In the genomic region with DNA sequence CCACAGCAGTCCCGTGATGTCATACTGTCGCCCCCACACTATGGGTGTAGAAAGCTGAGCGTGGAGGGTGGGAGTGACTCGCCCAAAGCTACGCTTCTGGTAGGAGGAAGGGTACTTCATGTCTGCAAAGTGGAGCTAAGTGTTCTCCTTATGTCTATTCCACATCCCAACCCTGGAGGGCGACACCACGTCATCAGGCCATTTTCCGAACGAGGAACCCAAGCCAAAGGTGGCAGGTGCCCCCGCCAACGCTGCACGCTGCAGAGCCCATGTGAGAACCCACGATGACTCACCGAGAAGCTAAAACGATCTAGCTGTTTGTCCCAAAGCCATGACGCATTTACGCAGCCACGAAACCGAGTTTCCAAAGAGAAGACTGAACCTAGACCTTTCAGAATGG, we compare ENCODE assay signal across 8 mouse cellular contexts. TPM values are rescaled to one million over a fixed set of nuclear protein-coding genes. Genes with fewer than 3 reads are reported as not detected.
DNase-seq lines count a peak whose midpoint lies in the region; ATAC-seq lines count a peak whose summit lies in the region.

No protein-coding gene starts in this region.

- no peak for DNase-seq in forebrain, embryonic 11.5 days (ENCODE audit: low spot score)
- peak; percentile 86 for DNase-seq in CD4-positive, CD25-positive, alpha-beta regulatory T cell, adult 2 months (ENCODE audit: low read depth, low spot score)
- DNase-seq in cerebellum, postnatal 36 days = peak; percentile 41 to 51
- no peak for DNase-seq in intestine, embryonic 14.5 days (ENCODE audit: low spot score)
- DNase-seq in urinary bladder, postnatal 25 days (ENCODE audit: low spot score) = no peak

- H3K4me2 ChIP-seq in forebrain, embryonic 12.5 days = peak overlapping the region; percentile 8; the same call in 1 of the 2 replicates
- H3K4me2 ChIP-seq in forebrain, embryonic 11.5 days (ENCODE audit: low read depth, low read length, severe bottlenecking) = no peak overlapping the region
- H3K4me2 ChIP-seq in intestine, embryonic 14.5 days (ENCODE audit: low read length) = peak overlapping the region; percentile 43
- H3K4me2 ChIP-seq in liver, embryonic 16.5 days (ENCODE audit: low read depth, low read length) = peak overlapping the region; percentile 35; the same call in 1 of the 2 replicates
- peak overlapping the region; percentile 41 for H3K4me2 ChIP-seq in stomach, embryonic 14.5 days (replicated peaks; ENCODE audit: low read depth, low read length)

- no peak overlapping the region for H3K27ac ChIP-seq in forebrain, embryonic 12.5 days
- no peak overlapping the region for H3K27ac ChIP-seq in forebrain, embryonic 11.5 days (ENCODE audit: low read depth, low read length)
- no peak overlapping the region for H3K27ac ChIP-seq in intestine, embryonic 14.5 days (ENCODE audit: low read depth)
- no peak overlapping the region for H3K27ac ChIP-seq in liver, embryonic 16.5 days (ENCODE audit: low read length)
- H3K27ac ChIP-seq in stomach, embryonic 14.5 days (ENCODE audit: low read length) = no peak overlapping the region

- ATAC-seq in forebrain, embryonic 12.5 days (ENCODE audit: low FRiP score) = no peak
- no peak for ATAC-seq in forebrain, embryonic 11.5 days (replicated peaks; ENCODE audit: low FRiP score)
- no peak; the same call in 1 of the 2 replicates for ATAC-seq in intestine, embryonic 14.5 days (replicated peaks; ENCODE audit: low FRiP score, low TSS enrichment, low read depth)
- no peak for ATAC-seq in liver, embryonic 16.5 days (ENCODE audit: low read depth)
- ATAC-seq in stomach, embryonic 14.5 days (ENCODE audit: insufficient number of reproducible peaks, insufficient read depth, low FRiP score, low read depth) = no peak

- peaks cover 18% of the 10 kb centered on the region for H3K27me3 ChIP-seq in forebrain, embryonic 12.5 days
- no peaks in the 10 kb centered on the region for H3K27me3 ChIP-seq in forebrain, embryonic 11.5 days (ENCODE audit: control insufficient read depth, insufficient read depth, low read length)
- no peaks in the 10 kb centered on the region for H3K27me3 ChIP-seq in intestine, embryonic 14.5 days (replicated peaks; ENCODE audit: control insufficient read depth, insufficient read depth, low read length)
- no peaks in the 10 kb centered on the region for H3K27me3 ChIP-seq in liver, embryonic 16.5 days (ENCODE audit: control insufficient read depth, insufficient read depth, low read depth, low read length)
- no peaks in the 10 kb centered on the region for H3K27me3 ChIP-seq in stomach, embryonic 14.5 days (ENCODE audit: control insufficient read depth, insufficient read depth, low read length)

- 33% methylated on average over 19 of the region's 19 CpGs for WGBS in forebrain, embryonic 12.5 days
- whole genome bisulfite sequencing in forebrain, embryonic 11.5 days = 33% methylated on average over 19 of the region's 19 CpGs
- 32% methylated on average over 19 of the region's 19 CpGs for WGBS in intestine, embryonic 14.5 days
- WGBS in liver, embryonic 16.5 days (ENCODE audit: insufficient replicate concordance) = 21% methylated on average over 19 of the region's 19 CpGs
- WGBS in stomach, embryonic 14.5 days = 43% methylated on average over 19 of the region's 19 CpGs

- no peaks in the 10 kb centered on the region for H3K36me3 ChIP-seq in forebrain, embryonic 12.5 days (replicated peaks)
- no peaks in the 10 kb centered on the region for H3K36me3 ChIP-seq in forebrain, embryonic 11.5 days (ENCODE audit: control insufficient read depth, insufficient read depth, low read length)
- no peaks in the 10 kb centered on the region for H3K36me3 ChIP-seq in intestine, embryonic 14.5 days (ENCODE audit: control insufficient read depth, insufficient read depth, low read length)
- H3K36me3 ChIP-seq in liver, embryonic 16.5 days (ENCODE audit: control insufficient read depth, insufficient read depth) = no peaks in the 10 kb centered on the region
- no peaks in the 10 kb centered on the region for H3K36me3 ChIP-seq in stomach, embryonic 14.5 days (ENCODE audit: control insufficient read depth, insufficient read depth, low read length)

- no peak overlapping the region for H3K4me3 ChIP-seq in forebrain, embryonic 12.5 days (replicated peaks)
- H3K4me3 ChIP-seq in forebrain, embryonic 11.5 days (ENCODE audit: low read depth, low read length) = no peak overlapping the region
- peak overlapping the region; percentile 20; the same call in 1 of the 2 replicates for H3K4me3 ChIP-seq in intestine, embryonic 14.5 days (ENCODE audit: low read depth, low read length)
- peak overlapping the region; percentile 1; the same call in 1 of the 2 replicates for H3K4me3 ChIP-seq in liver, embryonic 16.5 days (ENCODE audit: low read depth, low read length)
- peak overlapping the region; percentile 14 for H3K4me3 ChIP-seq in stomach, embryonic 14.5 days (ENCODE audit: low read depth, low read length)

- H3K9ac ChIP-seq in forebrain, embryonic 12.5 days = no peak overlapping the region
- H3K9ac ChIP-seq in forebrain, embryonic 11.5 days (ENCODE audit: low read length) = no peak overlapping the region
- no peak overlapping the region for H3K9ac ChIP-seq in intestine, embryonic 14.5 days (ENCODE audit: low read length)
- no peak overlapping the region for H3K9ac ChIP-seq in liver, embryonic 16.5 days (ENCODE audit: low read depth, low read length)
- no peak overlapping the region for H3K9ac ChIP-seq in stomach, embryonic 14.5 days (replicated peaks; ENCODE audit: low read depth, low read length)

- no peaks in the 10 kb centered on the region for H3K4me1 ChIP-seq in forebrain, embryonic 12.5 days
- no peaks in the 10 kb centered on the region for H3K4me1 ChIP-seq in forebrain, embryonic 11.5 days (replicated peaks; ENCODE audit: control insufficient read depth, insufficient read depth, low read length)
- H3K4me1 ChIP-seq in intestine, embryonic 14.5 days (replicated peaks; ENCODE audit: control insufficient read depth, insufficient read depth, low read length) = 0 out of 2 replicates have a peak, but pooled peaks cover 4% of the 10 kb centered on the region
- no peaks in the 10 kb centered on the region for H3K4me1 ChIP-seq in liver, embryonic 16.5 days (ENCODE audit: control insufficient read depth, low read depth, low read length)
- H3K4me1 ChIP-seq in stomach, embryonic 14.5 days (ENCODE audit: control insufficient read depth, insufficient read depth, low read length) = no peaks in the 10 kb centered on the region

- 0 out of 2 replicates have a peak, but pooled peaks cover 3% of the 10 kb centered on the region for H3K9me3 ChIP-seq in forebrain, embryonic 12.5 days
- H3K9me3 ChIP-seq in forebrain, embryonic 11.5 days (ENCODE audit: control insufficient read depth, low read length) = no peaks in the 10 kb centered on the region
- no peaks in the 10 kb centered on the region for H3K9me3 ChIP-seq in intestine, embryonic 14.5 days (ENCODE audit: control insufficient read depth, low read length)
- H3K9me3 ChIP-seq in liver, embryonic 16.5 days (replicated peaks; ENCODE audit: control insufficient read depth, low read length) = no peaks in the 10 kb centered on the region
- H3K9me3 ChIP-seq in stomach, embryonic 14.5 days (ENCODE audit: control insufficient read depth, low read depth, low read length) = no peaks in the 10 kb centered on the region

RNA-seq across cellular contexts. Expression of gene Spaca4, which starts 16.7 kb away (rescaled TPM):
- not detected in 2 replicates for polyA plus RNA-seq in forebrain, embryonic 12.5 days (2016; fragmentation: Nextera tagmentation; extraction: Ambion mirVana)
- not detected in 2 replicates for polyA plus RNA-seq in forebrain, embryonic 11.5 days (2014; fragmentation: Nextera tagmentation; extraction: Ambion mirVana)
- 0.45 TPM in 1 of 2 replicates, not detected in the other for polyA plus RNA-seq in intestine, embryonic 14.5 days (2014; fragmentation: Nextera tagmentation; extraction: Ambion mirVana)
- not detected in 2 replicates for polyA plus RNA-seq in liver, embryonic 16.5 days (2015; fragmentation: Nextera tagmentation; extraction: Ambion mirVana)
- 0.38 TPM in 1 of 2 replicates, not detected in the other for polyA plus RNA-seq in stomach, embryonic 14.5 days (2014; fragmentation: Nextera tagmentation; extraction: Ambion mirVana)

RNA-seq across cellular contexts. Expression of gene Fam83e, which starts 21.3 kb away (rescaled TPM):
- polyA plus RNA-seq in forebrain, embryonic 12.5 days (2016; fragmentation: Nextera tagmentation; extraction: Ambion mirVana) = 1.1 and 1.5 TPM in 2 replicates
- polyA plus RNA-seq in forebrain, embryonic 11.5 days (2014; fragmentation: Nextera tagmentation; extraction: Ambion mirVana) = 0.80 and 1.2 TPM in 2 replicates
- 4.1 and 5.8 TPM in 2 replicates for polyA plus RNA-seq in intestine, embryonic 14.5 days (2014; fragmentation: Nextera tagmentation; extraction: Ambion mirVana)
- polyA plus RNA-seq in liver, embryonic 16.5 days (2015; fragmentation: Nextera tagmentation; extraction: Ambion mirVana) = 0.16 and 0.30 TPM in 2 replicates
- polyA plus RNA-seq in stomach, embryonic 14.5 days (2014; fragmentation: Nextera tagmentation; extraction: Ambion mirVana) = 3.1 and 4.1 TPM in 2 replicates

RNA-seq across cellular contexts. Expression of gene Sphk2, which starts 24.5 kb away (rescaled TPM):
- 26.5 and 30.1 TPM in 2 replicates for polyA plus RNA-seq in forebrain, embryonic 12.5 days (2016; fragmentation: Nextera tagmentation; extraction: Ambion mirVana)
- polyA plus RNA-seq in forebrain, embryonic 11.5 days (2014; fragmentation: Nextera tagmentation; extraction: Ambion mirVana) = 27.0 and 27.9 TPM in 2 replicates
- 27.3 and 28.1 TPM in 2 replicates for polyA plus RNA-seq in intestine, embryonic 14.5 days (2014; fragmentation: Nextera tagmentation; extraction: Ambion mirVana)
- 11.0 and 13.9 TPM in 2 replicates for polyA plus RNA-seq in liver, embryonic 16.5 days (2015; fragmentation: Nextera tagmentation; extraction: Ambion mirVana)
- polyA plus RNA-seq in stomach, embryonic 14.5 days (2014; fragmentation: Nextera tagmentation; extraction: Ambion mirVana) = 24.4 TPM in 2 replicates

RNA-seq across cellular contexts. Expression of gene Rpl18, which starts 27.1 kb away (rescaled TPM):
- polyA plus RNA-seq in forebrain, embryonic 12.5 days (2016; fragmentation: Nextera tagmentation; extraction: Ambion mirVana) = 707 and 745 TPM in 2 replicates
- 936 and 958 TPM in 2 replicates for polyA plus RNA-seq in forebrain, embryonic 11.5 days (2014; fragmentation: Nextera tagmentation; extraction: Ambion mirVana)
- polyA plus RNA-seq in intestine, embryonic 14.5 days (2014; fragmentation: Nextera tagmentation; extraction: Ambion mirVana) = 1,434 and 1,450 TPM in 2 replicates
- 460 and 502 TPM in 2 replicates for polyA plus RNA-seq in liver, embryonic 16.5 days (2015; fragmentation: Nextera tagmentation; extraction: Ambion mirVana)
- 1,227 and 1,272 TPM in 2 replicates for polyA plus RNA-seq in stomach, embryonic 14.5 days (2014; fragmentation: Nextera tagmentation; extraction: Ambion mirVana)

RNA-seq across cellular contexts. Expression of gene Dbp, which starts 37.5 kb away (rescaled TPM):
- 3.8 and 3.9 TPM in 2 replicates for polyA plus RNA-seq in forebrain, embryonic 12.5 days (2016; fragmentation: Nextera tagmentation; extraction: Ambion mirVana)
- polyA plus RNA-seq in forebrain, embryonic 11.5 days (2014; fragmentation: Nextera tagmentation; extraction: Ambion mirVana) = 2.9 and 3.3 TPM in 2 replicates
- polyA plus RNA-seq in intestine, embryonic 14.5 days (2014; fragmentation: Nextera tagmentation; extraction: Ambion mirVana) = 3.7 and 4.0 TPM in 2 replicates
- 0.27 and 0.32 TPM in 2 replicates for polyA plus RNA-seq in liver, embryonic 16.5 days (2015; fragmentation: Nextera tagmentation; extraction: Ambion mirVana)
- polyA plus RNA-seq in stomach, embryonic 14.5 days (2014; fragmentation: Nextera tagmentation; extraction: Ambion mirVana) = 6.4 and 6.7 TPM in 2 replicates

Comparison
In these comparisons a context has a peak if more than half of its experiments do, and no peak if none do; other contexts are left out.
1. H3K4me3 ChIP-seq: peak in intestine, embryonic 14.5 days (single experiment), liver, embryonic 16.5 days (single experiment) and stomach, embryonic 14.5 days (single experiment); none in forebrain, embryonic 12.5 days (single experiment) and forebrain, embryonic 11.5 days (single experiment).
2. DNase-seq: peak in CD4-positive, CD25-positive, alpha-beta regulatory T cell, adult 2 months (single experiment) and cerebellum, postnatal 36 days (2 of 2); none in forebrain, embryonic 11.5 days (single experiment), intestine, embryonic 14.5 days (single experiment) and urinary bladder, postnatal 25 days (single experiment).